Mouse (Mus musculus) MEL (cell line): ENCODE data around the gene Morc3. TPM values are rescaled to one million over a fixed set of nuclear protein-coding genes. Genes with fewer than 3 reads are reported as not detected.

Experiments
- DNase-seq: peaks from one replicate; pipeline ENCODE4 v3.0.0; 2011; ENCODE audit warnings: low read depth, low spot score
- H3K27ac ChIP-seq: 2 replicates; pipeline ENCODE4 v1.5.1; 2012; ENCODE audit warnings: low read depth, mild to moderate bottlenecking, control low read depth, low read length, moderate library complexity; ENCODE audit not compliant: control insufficient read depth
- H3K27me3 ChIP-seq, 2 experiments: fragments of 150-350 bp in 1 of 2; sonication (generic) in 1 of 2; 2 replicates each; pipeline ENCODE4 v1.6.1; 2012; ENCODE audit warnings: low read length in 2 of 2, mild to moderate bottlenecking in 2 of 2, improper control_type of control experiment in 1 of 2, moderate library complexity in 1 of 2; ENCODE audit not compliant: insufficient read depth in 2 of 2, control insufficient read depth in 1 of 2
- H3K36me3 ChIP-seq, 2 experiments: 2 replicates each; pipeline ENCODE4 v1.6.1; 2012 to 2014; ENCODE audit warnings: low read length in 2 of 2, improper control_type of control experiment in 1 of 2, inconsistent platforms in 1 of 2, mild to moderate bottlenecking in 1 of 2; ENCODE audit not compliant: insufficient read depth in 2 of 2, control insufficient read depth in 1 of 2
- H3K4me1 ChIP-seq, 2 experiments: fragments of 150-350 bp in 1 of 2; sonication (generic) in 1 of 2; 2 replicates each; pipeline ENCODE4 v1.6.1; 2012; ENCODE audit warnings: low read length in 2 of 2, improper control_type of control experiment in 1 of 2, mild to moderate bottlenecking in 1 of 2; ENCODE audit not compliant: insufficient read depth in 2 of 2, control insufficient read depth in 1 of 2
- H3K4me3 ChIP-seq, 2 experiments: fragments of 150-350 bp in 1 of 2; sonication (generic) in 1 of 2; 2 replicates each; pipeline ENCODE4 v1.5.1; 2012; ENCODE audit warnings: low read depth in 2 of 2, low read length in 2 of 2, mild to moderate bottlenecking in 2 of 2, moderate library complexity in 2 of 2, control low read depth in 1 of 2, improper control_type of control experiment in 1 of 2; ENCODE audit not compliant: control insufficient read depth in 1 of 2, insufficient read depth in 1 of 2
- H3K79me2 ChIP-seq: 2 replicates; pipeline ENCODE4 v1.6.1; 2012; ENCODE audit warnings: mild to moderate bottlenecking, low read length, moderate library complexity; ENCODE audit not compliant: control insufficient read depth, poor library complexity, insufficient read depth
- H3K9ac ChIP-seq: 2 replicates; pipeline ENCODE4 v1.6.1; 2012; ENCODE audit warnings: low read depth, mild to moderate bottlenecking, control low read depth, low read length, moderate library complexity; ENCODE audit not compliant: control insufficient read depth, poor library complexity, severe bottlenecking
- H3K9me3 ChIP-seq: fragments of 150-350 bp; sonication (generic); replicated peaks from 2 replicates; pipeline ENCODE4 v1.6.1; 2012; ENCODE audit warnings: mild to moderate bottlenecking, low read length, improper control_type of control experiment, moderate library complexity; ENCODE audit not compliant: insufficient read depth
- CHD2 ChIP-seq: IDR thresholded peaks from 2 replicates; pipeline ENCODE4 v1.6.1; 2011; ENCODE audit warnings: low read length, improper control_type of control experiment
- CTCF ChIP-seq, 3 experiments: IDR thresholded peaks in 2 of 3; conservative IDR thresholded peaks in 1 of 3; 2 replicates each; pipeline ENCODE4 v1.5.1; 2011 to 2012; ENCODE audit warnings: low read length in 3 of 3, low read depth in 2 of 3, mild to moderate bottlenecking in 2 of 3, improper control_type of control experiment in 1 of 3, inconsistent platforms in 1 of 3, mixed read lengths in 1 of 3, moderate library complexity in 1 of 3; ENCODE audit not compliant: control insufficient read depth in 1 of 3, insufficient read depth in 1 of 3, poor library complexity in 1 of 3, severe bottlenecking in 1 of 3
- E2F4 ChIP-seq: IDR thresholded peaks from 2 replicates; pipeline ENCODE4 v1.6.1; 2011; ENCODE audit warnings: low read depth, low read length, improper control_type of control experiment, borderline replicate concordance
- GABPA ChIP-seq: IDR thresholded peaks from 2 replicates; pipeline ENCODE4 v1.6.1; 2012; ENCODE audit warnings: low read depth, mild to moderate bottlenecking, inconsistent platforms, low read length, improper control_type of control experiment, moderate library complexity
- GATA1 ChIP-seq: IDR thresholded peaks from 2 replicates; pipeline ENCODE4 v1.6.1; 2011; ENCODE audit warnings: low read depth, low read length, improper control_type of control experiment
- JUND ChIP-seq: IDR thresholded peaks from 2 replicates; pipeline ENCODE4 v1.6.1; 2011; ENCODE audit warnings: low read depth, mild to moderate bottlenecking, improper control_type of control experiment, low read length
- MAFK ChIP-seq: IDR thresholded peaks from 2 replicates; pipeline ENCODE4 v1.6.1; 2011; ENCODE audit warnings: low read depth, mild to moderate bottlenecking, low read length, improper control_type of control experiment, borderline replicate concordance
- NELFE ChIP-seq: IDR thresholded peaks from 2 replicates; pipeline ENCODE4 v1.6.1; 2011; ENCODE audit warnings: low read depth, low read length, improper control_type of control experiment
- RAD21 ChIP-seq: IDR thresholded peaks from 2 replicates; pipeline ENCODE4 v1.6.1; 2011; ENCODE audit warnings: mild to moderate bottlenecking, low read depth, low read length, improper control_type of control experiment
- SMC3 ChIP-seq: IDR thresholded peaks from 2 replicates; pipeline ENCODE4 v1.6.1; 2011; ENCODE audit warnings: low read depth, low read length, improper control_type of control experiment
- UBTF ChIP-seq: IDR thresholded peaks from 2 replicates; pipeline ENCODE4 v1.6.1; 2012; ENCODE audit warnings: low read depth, mild to moderate bottlenecking, inconsistent platforms, low read length, improper control_type of control experiment, moderate library complexity, borderline replicate concordance; ENCODE audit not compliant: insufficient read depth
- USF1 ChIP-seq: IDR thresholded peaks from 2 replicates; pipeline ENCODE4 v1.6.1; 2014; ENCODE audit warnings: low read depth, mild to moderate bottlenecking, inconsistent platforms, low read length, improper control_type of control experiment, moderate library complexity
- ZC3H11A ChIP-seq: IDR thresholded peaks from 2 replicates; pipeline ENCODE4 v1.6.1; 2012; ENCODE audit warnings: low read depth, mild to moderate bottlenecking, inconsistent platforms, low read length, improper control_type of control experiment
- ZMIZ1 ChIP-seq: IDR thresholded peaks from 2 replicates; pipeline ENCODE4 v1.6.1; 2012; ENCODE audit warnings: low read depth, mild to moderate bottlenecking, inconsistent platforms, low read length, improper control_type of control experiment, moderate library complexity
- polyA plus RNA-seq, 2 experiments: library from polyadenylated mRNA; stranded (reverse) in 1 of 2; unstranded in 1 of 2; fragments of >175 nt in 1 of 2; fragments of >200 nt in 1 of 2; gene quantifications; 2 replicates each; pipeline versions ENCODE4 v1.2.1 to v1.2.4; 2012; ENCODE audit warnings: low replicate concordance in 2 of 2, low read depth in 1 of 2; ENCODE audit not compliant: insufficient read length in 2 of 2, insufficient read depth in 1 of 2, missing spikeins in 1 of 2
- total RNA-seq: library from RNA; depleted of rRNA; stranded (reverse); fragments of 300-350 nt; gene quantifications from 2 replicates; pipeline ENCODE4 v1.2.3, GENCODE M21; 2012

The Morc3 gene
- total and polyA plus RNA-seq, 3 experiments, result 23.3 to 276 (median 39.1) TPM

DNA sequence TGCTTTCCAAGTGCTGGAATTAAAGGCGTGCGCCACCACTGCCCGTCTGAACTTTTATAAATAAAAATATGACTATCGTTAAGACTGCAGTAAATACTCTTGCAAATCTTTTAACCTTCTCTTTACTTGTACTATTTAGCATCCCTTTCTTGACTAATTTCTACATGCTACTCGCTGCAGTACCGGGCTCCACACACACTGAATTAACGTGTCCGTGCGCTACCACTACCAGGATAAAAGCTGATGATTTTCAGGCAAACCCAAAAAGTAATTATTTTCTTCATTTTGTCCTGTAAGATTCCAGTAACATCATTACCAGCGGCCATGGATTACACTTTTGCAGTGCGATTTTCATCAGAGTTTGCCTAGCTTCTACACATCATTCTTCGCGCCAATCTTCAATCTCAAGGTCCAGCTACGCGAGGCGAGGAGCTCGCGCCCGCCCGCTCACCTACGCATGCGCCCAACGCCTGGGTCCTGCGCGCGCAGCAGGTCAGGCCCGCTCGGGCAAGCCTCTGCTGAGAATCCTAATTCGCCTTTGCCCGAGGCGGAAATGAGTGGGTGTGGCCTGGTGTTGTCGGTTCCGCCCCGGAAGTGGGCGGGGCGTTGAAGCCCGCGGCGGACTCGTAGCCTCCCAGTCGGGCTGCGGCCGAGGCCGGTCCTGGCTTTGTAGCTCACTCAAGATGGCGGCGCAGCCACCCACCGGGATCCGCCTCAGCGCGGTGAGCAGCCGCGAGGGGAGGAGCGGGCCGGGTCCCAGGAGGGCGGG, at the start of gene Morc3 (continued):
- TF ChIP-seq JUND (no peak), GATA1 (no peak), NELFE (peak; percentile 85), USF1 (no peak), CHD2 (no peak)

- peak; percentile 21 to 31 (median 28); a peak in 5 of 6 replicates for TF ChIP-seq CTCF (IDR thresholded peaks at IDR 0.05 in 2 of 3, conservative IDR thresholded peaks at IDR 0.05 in 1 of 3; ENCODE audit: control insufficient read depth in 1 of 3, insufficient read depth in 1 of 3, low read depth in 2 of 3, low read length in 3 of 3, poor library complexity in 1 of 3, severe bottlenecking in 1 of 3)
- TF ChIP-seq MAFK, result no peak
- no peak for DNase-seq
- Histone ChIP-seq H3K9me3 (no peaks in the 10 kb centered on the region), H3K4me1 (peaks cover 10 to 18% of the 10 kb centered on the region in 2 experiments), H3K79me2 (no peaks in the 10 kb centered on the region), H3K27ac (no peak overlapping the region), H3K4me3 (no peak overlapping the region), H3K36me3 (no peaks in the 10 kb centered on the region), H3K9ac (no peak overlapping the region), H3K27me3 (no peaks in the 10 kb centered on the region)
Measured at GRCm38 (mm10) chr16:93784175-93784574, 47.7 kb upstream of the Morc3 start.

DNA sequence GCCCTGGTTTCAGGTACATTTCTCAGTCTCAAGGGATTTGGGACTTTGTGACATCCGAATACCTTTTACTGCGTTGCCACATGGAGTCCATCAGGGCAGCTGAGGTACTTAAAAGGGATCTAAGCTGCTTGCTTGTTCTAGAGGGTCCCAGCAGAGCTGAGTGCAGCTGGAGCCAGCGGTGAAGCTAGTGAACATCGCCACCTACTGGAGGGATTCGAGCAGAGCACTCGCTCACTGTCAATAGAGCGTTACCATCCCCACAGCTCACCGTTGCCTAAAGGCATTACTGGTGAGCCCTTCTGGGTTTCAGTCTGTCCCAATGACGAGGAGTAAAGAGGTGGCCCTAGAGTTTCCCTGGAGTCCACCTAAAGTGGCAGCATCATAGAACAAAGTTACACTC, 46.1 kb upstream of the Morc3 start:
- Histone ChIP-seq H3K36me3 (no peaks in the 10 kb centered on the region), H3K27ac (no peak overlapping the region), H3K9ac (no peak overlapping the region), H3K4me1 (peaks cover 3 to 6% of the 10 kb centered on the region in 2 experiments), H3K4me3 (no peak overlapping the region), H3K9me3 (no peaks in the 10 kb centered on the region), H3K27me3 (no peaks in the 10 kb centered on the region), H3K79me2 (no peaks in the 10 kb centered on the region)
- TF ChIP-seq ZMIZ1 (no peak), RAD21 (peak; percentile 41), E2F4 (no peak), ZC3H11A (0 out of 2 replicates have a peak, but pooled peaks have one; percentile 5), UBTF (no peak), GABPA (no peak), SMC3 (peak; percentile 36), CTCF (IDR thresholded peaks at IDR 0.05 in 2 of 3, conservative IDR thresholded peaks at IDR 0.05 in 1 of 3; ENCODE audit: control insufficient read depth in 1 of 3, insufficient read depth in 1 of 3, low read depth in 2 of 3, low read length in 3 of 3, poor library complexity in 1 of 3, severe bottlenecking in 1 of 3) (peak; percentile 45 to 56 (median 53))
- DNase-seq, result peak; percentile 28
